Mouse (Mus musculus): Measurements from ENCODE around the gene Nubpl. TPM values are rescaled to one million over a fixed set of nuclear protein-coding genes. Genes with fewer than 3 reads are reported as not detected.
"Not testable (repeated sequence)": the region's sequence is repeated elsewhere in the genome, so short reads cannot be mapped to it uniquely, and the experiment has no call there.

Gene Nubpl
- polyA plus RNA-seq, 1 experiment from 2014 or later, result 12.9 TPM

GRCm38 (mm10) chr12:52164414-52164813 is 66.9 kb downstream of the Nubpl start:
- Histone ChIP-seq H3K36me3 (no peaks in the 10 kb centered on the region), H3K9ac (replicated peaks) (no peak overlapping the region), H3K27me3 (no peaks in the 10 kb centered on the region), H3K4me3 (no peak overlapping the region), H3K4me1 (no peaks in the 10 kb centered on the region), H3K27ac (replicated peaks) (no peak overlapping the region), H3K9me3 (no peaks in the 10 kb centered on the region), H3K4me2 (replicated peaks) (no peak overlapping the region)
- no peak for ATAC-seq (ENCODE audit: low FRiP score, low read depth)

- H3K4me3 ChIP-seq, result no peak overlapping the region
- no peak overlapping the region for H3K9ac ChIP-seq (replicated peaks)
- H3K4me1 ChIP-seq, result peaks cover 17% of the 10 kb centered on the region
- peak overlapping the region; percentile 70 for H3K27ac ChIP-seq (replicated peaks)
- H3K27me3 ChIP-seq, result no peaks in the 10 kb centered on the region
- 9% methylated on average over 1 of the region's 1 CpGs for WGBS
- 0 out of 2 replicates have a peak overlapping the region, but pooled peaks have one; percentile 7 for H3K4me2 ChIP-seq (replicated peaks)
- no peaks in the 10 kb centered on the region for H3K36me3 ChIP-seq
- 0 out of 2 replicates have a peak, but pooled peaks cover 3% of the 10 kb centered on the region for H3K9me3 ChIP-seq
- peak; percentile 73; the same call in 1 of the 2 replicates for ATAC-seq (ENCODE audit: low FRiP score, low read depth)
Measured at GRCm38 (mm10) chr12:52186205-52186793, 88.8 kb downstream of the Nubpl start.

- H3K27me3 ChIP-seq, result no peaks in the 10 kb centered on the region
- no peak overlapping the region for H3K9ac ChIP-seq (replicated peaks)
- peak; percentile 74 for ATAC-seq (ENCODE audit: low FRiP score, low read depth)
- H3K9me3 ChIP-seq, result 0 out of 2 replicates have a peak, but pooled peaks cover 3% of the 10 kb centered on the region
- WGBS, result 9% methylated on average over 5 of the region's 5 CpGs
- H3K27ac ChIP-seq (replicated peaks), result no peak overlapping the region
- H3K36me3 ChIP-seq, result no peaks in the 10 kb centered on the region
- H3K4me3 ChIP-seq, result no peak overlapping the region
- peaks cover 17% of the 10 kb centered on the region for H3K4me1 ChIP-seq
- no peak overlapping the region for H3K4me2 ChIP-seq (replicated peaks)
Measured at GRCm38 (mm10) chr12:52186963-52187590, 89.5 kb downstream of the Nubpl start.

DNA sequence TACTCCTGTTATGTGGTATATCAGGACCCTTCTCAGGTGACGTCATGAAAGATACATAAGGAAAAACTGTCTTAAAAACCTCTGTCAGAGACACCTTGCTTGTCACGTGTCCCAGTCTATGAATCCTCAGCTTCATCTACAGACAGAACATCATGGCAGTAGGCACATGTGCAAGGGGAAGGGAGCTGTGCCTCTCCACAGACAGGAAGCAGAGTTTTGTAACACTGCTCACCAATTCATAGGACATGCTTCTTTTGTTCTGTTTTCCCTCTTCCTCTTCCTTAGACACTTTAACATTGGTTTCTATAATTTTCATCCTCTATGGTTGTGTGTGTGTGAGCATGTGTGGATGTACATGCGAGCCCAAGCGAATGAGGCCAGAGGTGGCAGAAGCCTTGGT is 100.9 kb downstream of the Nubpl start:
- Histone ChIP-seq H3K4me3 (no peak overlapping the region), H3K9ac (replicated peaks) (no peak overlapping the region), H3K9me3 (no peaks in the 10 kb centered on the region), H3K4me1 (no peaks in the 10 kb centered on the region), H3K4me2 (replicated peaks) (no peak overlapping the region), H3K27me3 (no peaks in the 10 kb centered on the region), H3K27ac (replicated peaks) (no peak overlapping the region), H3K36me3 (no peaks in the 10 kb centered on the region)
- ATAC-seq (ENCODE audit: low FRiP score, low read depth), result no peak
- 78% methylated on average over 4 of the region's 4 CpGs for WGBS

DNA sequence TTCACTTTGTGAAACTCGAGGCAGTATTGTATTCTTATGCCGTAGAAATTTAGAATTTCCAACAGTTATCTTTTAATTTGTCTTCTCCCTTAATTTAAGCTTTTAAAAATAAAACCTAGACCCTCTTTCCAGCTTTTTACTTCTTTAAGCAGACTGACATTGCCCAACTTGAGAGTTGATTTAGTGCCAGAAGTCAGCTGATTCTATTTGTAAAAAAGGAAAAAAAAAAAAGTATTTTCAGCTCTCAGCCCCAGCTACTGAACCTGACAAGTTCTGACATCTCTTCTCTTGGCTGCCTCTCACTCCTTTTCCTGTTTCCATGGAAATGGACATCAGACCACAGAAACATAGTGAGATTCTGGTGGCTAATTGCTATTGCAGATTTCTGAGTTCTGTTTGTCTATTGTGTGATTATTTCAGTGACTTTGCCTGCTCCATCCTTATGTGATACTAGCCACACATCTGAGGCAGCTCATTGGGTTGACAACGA is 111.6 kb downstream of the Nubpl start:
- Histone ChIP-seq H3K4me1 (no peaks in the 10 kb centered on the region), H3K9me3 (no peaks in the 10 kb centered on the region), H3K9ac (replicated peaks) (no peak overlapping the region), H3K4me3 (no peak overlapping the region), H3K27me3 (no peaks in the 10 kb centered on the region), H3K36me3 (no peaks in the 10 kb centered on the region), H3K27ac (replicated peaks) (no peak overlapping the region), H3K4me2 (replicated peaks) (no peak overlapping the region)
- no peak for ATAC-seq (ENCODE audit: low FRiP score, low read depth)
- WGBS, result 85% methylated on average over 3 of the region's 3 CpGs

DNA sequence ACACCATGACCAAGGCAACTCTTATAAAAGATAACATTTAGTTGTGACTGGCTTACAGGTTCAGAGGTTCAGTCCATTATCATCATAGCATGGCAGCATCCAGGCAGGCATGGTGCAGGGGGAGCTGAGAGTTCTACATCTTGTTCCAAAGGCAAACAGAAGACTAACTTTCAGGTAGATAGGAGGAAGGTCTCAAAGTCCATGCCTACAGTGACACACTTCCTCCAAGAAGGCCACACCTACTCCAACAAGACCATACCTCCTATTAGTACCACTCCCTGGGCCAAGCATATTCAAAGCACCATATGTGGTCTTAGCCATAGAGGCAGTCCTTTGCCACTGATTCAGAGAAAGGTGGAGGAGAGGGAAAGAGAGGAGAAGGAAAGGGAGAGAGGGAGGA is 113.6 kb downstream of the Nubpl start:
- Histone ChIP-seq H3K27ac (replicated peaks) (no peak overlapping the region), H3K4me2 (replicated peaks) (no peak overlapping the region), H3K4me3 (no peak overlapping the region), H3K9me3 (no peaks in the 10 kb centered on the region), H3K4me1 (no peaks in the 10 kb centered on the region), H3K36me3 (no peaks in the 10 kb centered on the region), H3K9ac (replicated peaks) (no peak overlapping the region), H3K27me3 (no peaks in the 10 kb centered on the region)
- ATAC-seq (ENCODE audit: low FRiP score, low read depth), result no peak

DNA sequence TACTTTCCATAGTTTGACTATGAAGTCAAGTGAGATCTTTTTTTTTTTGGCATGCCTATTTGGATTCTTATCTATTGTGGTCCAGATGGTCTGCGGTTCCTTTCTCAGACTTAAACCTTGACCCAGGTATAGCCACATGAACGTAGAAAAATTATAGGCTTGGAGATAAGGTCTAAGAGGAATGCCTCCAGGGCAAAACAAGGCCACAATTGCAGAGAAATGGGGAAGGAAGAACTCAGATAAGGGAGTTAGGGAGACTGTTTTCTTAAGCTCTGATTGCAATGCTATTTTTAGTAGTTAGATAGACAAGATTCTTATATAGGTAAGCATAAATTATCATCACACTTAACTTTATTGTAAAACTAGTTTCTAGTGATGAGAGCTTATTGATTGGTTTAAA is 117.3 kb downstream of the Nubpl start:
- Histone ChIP-seq H3K9ac (replicated peaks) (no peak overlapping the region), H3K4me3 (no peak overlapping the region), H3K27me3 (no peaks in the 10 kb centered on the region), H3K4me2 (replicated peaks) (no peak overlapping the region), H3K27ac (replicated peaks) (no peak overlapping the region), H3K36me3 (no peaks in the 10 kb centered on the region), H3K4me1 (no peaks in the 10 kb centered on the region), H3K9me3 (no peaks in the 10 kb centered on the region)
- 83% methylated on average over 2 of the region's 2 CpGs for WGBS
- ATAC-seq (ENCODE audit: low FRiP score, low read depth), result no peak

DNA sequence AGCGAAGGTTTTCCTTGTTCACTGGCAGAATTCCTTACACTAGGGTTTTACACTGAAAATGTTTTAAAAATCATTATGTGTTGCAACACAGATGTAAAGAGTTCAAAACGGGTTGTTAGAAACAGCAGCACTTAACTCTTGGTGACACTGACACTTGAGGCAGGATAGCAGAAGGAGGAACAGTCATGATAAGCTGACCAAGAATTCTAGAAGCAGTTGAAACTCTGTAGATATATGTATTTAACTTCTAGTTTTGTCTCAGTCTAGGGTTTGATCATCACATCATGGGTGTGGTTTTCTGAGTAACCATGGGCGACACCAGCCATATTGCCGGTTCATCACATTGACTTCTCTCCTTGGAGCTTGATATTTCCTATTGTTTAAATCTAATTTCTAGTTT is 127.4 kb downstream of the Nubpl start:
- no peak for ATAC-seq (ENCODE audit: low FRiP score, low read depth)

DNA sequence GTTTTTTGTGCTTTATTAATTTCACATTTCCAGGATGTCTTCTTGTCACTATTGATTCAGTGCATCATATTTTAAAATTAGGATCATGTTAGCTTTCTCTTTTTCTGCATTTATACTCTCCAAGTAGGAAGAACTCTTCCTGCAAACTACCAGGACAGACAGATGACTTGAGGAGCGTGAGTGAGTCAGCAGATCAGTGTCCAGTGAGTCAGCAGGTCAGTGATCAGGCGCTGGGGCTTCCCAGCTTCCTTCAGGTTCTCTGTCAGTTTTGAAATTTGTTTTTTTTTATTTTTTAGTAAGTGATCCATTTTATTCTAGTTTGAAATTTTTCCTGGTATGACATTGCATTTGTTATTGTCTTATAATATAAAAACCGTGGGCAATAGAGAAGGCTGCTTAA is 131.2 kb downstream of the Nubpl start:
- Histone ChIP-seq H3K36me3 (no peaks in the 10 kb centered on the region), H3K4me2 (replicated peaks) (no peak overlapping the region), H3K4me1 (no peaks in the 10 kb centered on the region), H3K27ac (replicated peaks) (no peak overlapping the region), H3K4me3 (no peak overlapping the region), H3K9me3 (no peaks in the 10 kb centered on the region), H3K9ac (replicated peaks) (no peak overlapping the region), H3K27me3 (no peaks in the 10 kb centered on the region)
- ATAC-seq (ENCODE audit: low FRiP score, low read depth), result no peak
- 97% methylated on average over 3 of the region's 3 CpGs for WGBS

More for the DNA sequence above, 127.4 kb downstream of the Nubpl start:
- no peaks in the 10 kb centered on the region for H3K9me3 ChIP-seq
- 87% methylated on average over 4 of the region's 4 CpGs for WGBS
- H3K4me1 ChIP-seq, result no peaks in the 10 kb centered on the region
- no peak overlapping the region for H3K9ac ChIP-seq (replicated peaks)
- H3K27me3 ChIP-seq, result no peaks in the 10 kb centered on the region
- H3K4me2 ChIP-seq (replicated peaks), result no peak overlapping the region
- no peak overlapping the region for H3K27ac ChIP-seq (replicated peaks)
- H3K4me3 ChIP-seq, result no peak overlapping the region
- no peaks in the 10 kb centered on the region for H3K36me3 ChIP-seq

DNA sequence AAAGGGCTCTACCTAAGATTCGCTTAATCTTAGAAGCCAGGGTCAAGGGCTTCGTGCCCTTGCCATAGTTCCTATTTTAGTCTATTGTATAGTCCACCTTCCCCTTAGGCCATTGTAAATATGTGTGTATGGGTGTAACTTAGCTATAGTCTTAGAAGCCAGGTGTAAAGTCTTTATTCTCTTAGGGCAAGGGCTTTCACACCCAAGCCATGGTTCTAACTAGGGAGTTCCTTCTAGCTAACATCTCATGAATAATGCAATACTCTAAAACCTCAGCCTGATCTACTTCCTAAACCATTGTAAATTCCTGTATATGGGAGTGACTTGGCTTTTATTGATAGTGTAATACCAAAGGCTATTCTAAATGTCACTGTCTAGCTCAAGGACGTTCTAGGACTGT is 134.4 kb downstream of the Nubpl start:
- 91% methylated on average over 3 of the region's 3 CpGs for WGBS
- not testable (repeated sequence) for H3K4me2 ChIP-seq (replicated peaks); H3K4me1 ChIP-seq; H3K9ac ChIP-seq (replicated peaks); H3K36me3 ChIP-seq; H3K27ac ChIP-seq (replicated peaks); H3K9me3 ChIP-seq; H3K27me3 ChIP-seq; H3K4me3 ChIP-seq; ATAC-seq (ENCODE audit: low FRiP score, low read depth)

- 82% methylated on average over 2 of the region's 2 CpGs for WGBS
- H3K4me3 ChIP-seq, result no peak overlapping the region
Measured at GRCm38 (mm10) chr12:52242712-52243111, 145.2 kb downstream of the Nubpl start.

DNA sequence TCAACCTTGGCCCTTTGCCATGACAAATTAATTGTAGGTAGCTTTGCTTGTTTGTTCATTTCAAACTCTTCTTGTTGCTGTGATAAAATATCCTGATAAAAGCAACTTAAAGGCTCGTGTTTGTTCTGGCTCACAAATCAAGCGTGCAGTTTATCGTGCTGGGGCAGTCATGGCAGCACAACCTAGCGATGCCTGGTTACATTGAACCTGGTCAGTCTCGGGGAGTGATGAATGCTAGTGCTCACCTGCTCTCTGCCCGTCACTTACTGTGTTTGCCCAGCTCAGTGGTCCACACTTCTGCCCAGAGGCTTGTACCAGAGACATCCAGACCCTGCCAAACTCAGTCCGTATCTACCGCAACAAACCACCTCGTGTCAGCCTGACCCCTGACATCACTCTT is 149.9 kb downstream of the Nubpl start:
- no peak for ATAC-seq (ENCODE audit: low FRiP score, low read depth)
- H3K4me3 ChIP-seq, result no peak overlapping the region
- no peak overlapping the region for H3K9ac ChIP-seq (replicated peaks)
- H3K27ac ChIP-seq (replicated peaks), result no peak overlapping the region
- no peaks in the 10 kb centered on the region for H3K36me3 ChIP-seq
- no peaks in the 10 kb centered on the region for H3K27me3 ChIP-seq
- H3K4me2 ChIP-seq (replicated peaks), result no peak overlapping the region
- H3K9me3 ChIP-seq, result no peaks in the 10 kb centered on the region
- WGBS, result 96% methylated on average over 9 of the region's 9 CpGs
- peaks cover 2% of the 10 kb centered on the region; the same call in 1 of the 2 replicates for H3K4me1 ChIP-seq

More at GRCm38 (mm10) chr12:52242712-52243111, 145.2 kb downstream of the Nubpl start:
- H3K9ac ChIP-seq (replicated peaks), result no peak overlapping the region
- H3K27ac ChIP-seq (replicated peaks), result no peak overlapping the region
- peaks cover 2% of the 10 kb centered on the region; the same call in 1 of the 2 replicates for H3K4me1 ChIP-seq
- H3K9me3 ChIP-seq, result no peaks in the 10 kb centered on the region
- no peaks in the 10 kb centered on the region for H3K36me3 ChIP-seq
- H3K27me3 ChIP-seq, result no peaks in the 10 kb centered on the region
- ATAC-seq (ENCODE audit: low FRiP score, low read depth), result no peak
- no peak overlapping the region for H3K4me2 ChIP-seq (replicated peaks)

Measured in midbrain, embryonic 12.5 days (tissue).